Mouse (Mus musculus): ENCODE measurements around the gene Naa16. TPM values are rescaled to one million over a fixed set of nuclear protein-coding genes. Genes with fewer than 3 reads are reported as not detected.

Gene Naa16
- total RNA-seq, 2 experiments from 2014 or later: 12.2 to 18.1 TPM

- no peak for DNase-seq
- intact Hi-C loops (cut with DNase I): loop anchor here (2.0 to 10.0 kb wide), 2 partner anchors 120 to 636 kb away; no protein-coding TSS in a partner anchor
Measured at GRCm38 (mm10) chr14:79300641-79301350, 89.8 kb downstream of the Naa16 start.

GRCm38 (mm10) chr14:79299796-79300195 is 90.8 kb downstream of the Naa16 start:
- intact Hi-C loops (cut with DNase I): loop anchor here (2.0 to 10.0 kb wide), 3 partner anchors 97 to 635 kb away; no protein-coding TSS in a partner anchor

GRCm38 (mm10) chr14:79299230-79299629 is 91.3 kb downstream of the Naa16 start:
- intact Hi-C loops (cut with DNase I): loop anchor here (5.0 kb wide), 1 partner anchor 97 kb away; no protein-coding TSS in a partner anchor
- DNase-seq: no peak

More at GRCm38 (mm10) chr14:79299796-79300195, 90.8 kb downstream of the Naa16 start:
- DNase-seq: no peak

GRCm38 (mm10) chr14:79298314-79298992 is 92.1 kb downstream of the Naa16 start:
- intact Hi-C loops (cut with DNase I): loop anchor here (5.0 kb wide), 1 partner anchor 96 kb away; no protein-coding TSS in a partner anchor

GRCm38 (mm10) chr14:79296836-79297235 is 93.7 kb downstream of the Naa16 start:
- DNase-seq: no peak
- intact Hi-C loops (cut with DNase I): loop anchor here (5.0 kb wide), 1 partner anchor 95 kb away; no protein-coding TSS in a partner anchor

More at GRCm38 (mm10) chr14:79298314-79298992, 92.1 kb downstream of the Naa16 start:
- DNase-seq: no peak

GRCm38 (mm10) chr14:79296201-79296600 is 94.4 kb downstream of the Naa16 start:
- no peak for DNase-seq
- intact Hi-C loops (cut with DNase I): loop anchor here (5.0 kb wide), 1 partner anchor 94 kb away; no protein-coding TSS in a partner anchor

- intact Hi-C loops (cut with DNase I): loop anchor here (5.0 kb wide), 1 partner anchor 93 kb away; no protein-coding TSS in a partner anchor
- DNase-seq: no peak
Measured at GRCm38 (mm10) chr14:79295579-79295978, 95.0 kb downstream of the Naa16 start.

- intact Hi-C loops (cut with DNase I): loop anchor here (5.0 kb wide), 1 partner anchor 93 kb away; no protein-coding TSS in a partner anchor
- no peak for DNase-seq
Measured at GRCm38 (mm10) chr14:79294950-79295349, 95.6 kb downstream of the Naa16 start.

GRCm38 (mm10) chr14:79294051-79294814 is 96.3 kb downstream of the Naa16 start:
- intact Hi-C loops (cut with DNase I): no loop called here
- no peak for DNase-seq

GRCm38 (mm10) chr14:79293119-79293780 is 97.3 kb downstream of the Naa16 start:
- intact Hi-C loops (cut with DNase I): loop anchor here (2.0 kb wide), 1 partner anchor 18 kb away; no protein-coding TSS in a partner anchor
- DNase-seq: peak in 1 of 2 experiments; percentile 44

- intact Hi-C loops (cut with DNase I): loop anchor here (2.0 kb wide), 1 partner anchor 17 kb away; no protein-coding TSS in a partner anchor
- no peak for DNase-seq
Measured at GRCm38 (mm10) chr14:79291629-79292028, 98.9 kb downstream of the Naa16 start.

GRCm38 (mm10) chr14:79290683-79291425 is 99.7 kb downstream of the Naa16 start:
- intact Hi-C loops (cut with DNase I): no loop called here
- DNase-seq: no peak

- no peak for DNase-seq
- intact Hi-C loops (cut with DNase I): no loop called here
Measured at GRCm38 (mm10) chr14:79289909-79290308, 100.7 kb downstream of the Naa16 start.

GRCm38 (mm10) chr14:79288280-79288679 is 102.3 kb downstream of the Naa16 start:
- no peak for DNase-seq
- intact Hi-C loops (cut with DNase I): no loop called here

- intact Hi-C loops (cut with DNase I): no loop called here
- no peak for DNase-seq
Measured at GRCm38 (mm10) chr14:79287251-79287863, 103.2 kb downstream of the Naa16 start.

GRCm38 (mm10) chr14:79285549-79285948 is 105.0 kb downstream of the Naa16 start:
- intact Hi-C loops (cut with DNase I): no loop called here
- no peak for DNase-seq

GRCm38 (mm10) chr14:79284616-79285015 is 106.0 kb downstream of the Naa16 start:
- DNase-seq: no peak
- intact Hi-C loops (cut with DNase I): no loop called here

- no peak for DNase-seq
- intact Hi-C loops (cut with DNase I): no loop called here
Measured at GRCm38 (mm10) chr14:79283952-79284351, 106.6 kb downstream of the Naa16 start.
